Mouse (Mus musculus) lung, postnatal 0 days (tissue): ENCODE results near the gene Babam1. TPM values are rescaled to one million over a fixed set of nuclear protein-coding genes. Genes with fewer than 3 reads are reported as not detected.
"Not testable (repeated sequence)": the region's sequence is repeated elsewhere in the genome, so short reads cannot be mapped to it uniquely, and the experiment has no call there.

Source experiments
- ATAC-seq: fragments of 200-750 bp; cut with Nextera tagmentation; 2 replicates; pipeline ENCODE4 v1.8.0; 2017; ENCODE audit warnings: moderate library complexity
- DNase-seq: peaks from one replicate; pipeline ENCODE4 v3.0.0-alpha.2; 2016; ENCODE audit warnings: low spot score
- H3K27ac ChIP-seq: fragments of 300-500 bp; sonication (generic); 2 replicates; pipeline ENCODE4 v1.5.1; 2014; ENCODE audit warnings: antibody characterized with exemption, mild to moderate bottlenecking, low read length, mixed read lengths
- H3K27me3 ChIP-seq: fragments of 300-500 bp; sonication (generic); replicated peaks from 2 replicates; pipeline ENCODE4 v1.6.1; 2014; ENCODE audit warnings: low read length, mixed read lengths; ENCODE audit not compliant: insufficient read depth
- H3K36me3 ChIP-seq: fragments of 300-500 bp; sonication (generic); 2 replicates; pipeline ENCODE4 v1.6.1; 2014; ENCODE audit warnings: low read length, mixed read lengths; ENCODE audit not compliant: insufficient read depth
- H3K4me1 ChIP-seq: fragments of 300-500 bp; sonication (generic); 2 replicates; pipeline ENCODE4 v1.6.1; 2014; ENCODE audit warnings: antibody characterized with exemption, low read depth, low read length, mixed read lengths; ENCODE audit not compliant: insufficient read depth
- H3K4me2 ChIP-seq: fragments of 300-500 bp; sonication (generic); replicated peaks from 2 replicates; pipeline ENCODE4 v1.6.1; 2014; ENCODE audit warnings: low read depth, mild to moderate bottlenecking, low read length, moderate library complexity, mixed read lengths
- H3K4me3 ChIP-seq: fragments of 300-500 bp; sonication (generic); 2 replicates; pipeline ENCODE4 v1.5.1; 2014; ENCODE audit warnings: low read depth, low read length
- H3K9ac ChIP-seq: fragments of 300-500 bp; sonication (generic); replicated peaks from 2 replicates; pipeline ENCODE4 v1.6.1; 2014; ENCODE audit warnings: low read depth, mild to moderate bottlenecking
- H3K9me3 ChIP-seq: fragments of 300-500 bp; sonication (generic); 2 replicates; pipeline ENCODE4 v1.6.1; 2016; ENCODE audit warnings: low read length, mixed read lengths
- CTCF ChIP-seq: IDR thresholded peaks from 2 replicates; pipeline ENCODE4 v1.5.1; 2016; ENCODE audit warnings: antibody characterized with exemption, mild to moderate bottlenecking
- EP300 ChIP-seq: IDR thresholded peaks from 2 replicates; pipeline ENCODE4 v1.6.1; 2016; ENCODE audit warnings: antibody characterized with exemption, mild to moderate bottlenecking, control low read depth
- WGBS: fragments of 180-500 bp; shearing (Covaris S2); extraction: QIAGEN DNeasy Blood & Tissue Kit; methylation state at CpG from one replicate; pipeline ENCODE4 v1.1.7; 2014; 5-methylcytosine and 5-hydroxymethylcytosine counted together
- polyA plus RNA-seq: library from polyadenylated mRNA; unstranded; fragments of >200 nt; fragmentation: Nextera tagmentation; extraction: Ambion mirVana; gene quantifications from 2 replicates; pipeline ENCODE4 v1.2.1, GENCODE M21; 2015

Gene Babam1
- polyA plus RNA-seq, 1 experiment from 2014 or later: 60.8 TPM

DNA sequence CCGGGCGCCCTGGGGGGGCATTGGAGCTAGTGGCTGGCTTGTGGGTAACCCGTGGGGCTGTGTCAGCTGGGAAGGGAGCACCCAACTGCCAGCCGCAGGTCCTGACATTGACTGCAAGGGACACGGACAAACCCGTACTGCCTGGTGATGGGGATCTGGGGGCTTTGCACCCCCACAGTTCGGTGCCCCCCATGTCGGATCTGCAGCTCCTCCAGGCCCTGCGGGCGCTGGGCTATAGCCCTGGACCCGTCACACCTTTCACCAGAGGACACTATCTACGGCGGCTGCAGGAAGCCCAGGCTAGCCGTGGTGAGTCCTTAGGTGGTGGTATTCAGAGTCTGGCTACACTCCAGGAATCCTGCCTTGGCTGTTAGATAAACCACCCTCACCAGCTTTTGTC is 10.8 kb downstream of the Babam1 start:
- TF ChIP-seq EP300: no peak
- no peak for TF ChIP-seq CTCF
- WGBS: 86% methylated on average over 14 of the region's 14 CpGs
- peaks cover 15% of the 10 kb centered on the region; the same call in 1 of the 2 replicates for H3K4me1 ChIP-seq
- no peak overlapping the region for H3K9ac ChIP-seq
- no peak overlapping the region for H3K4me3 ChIP-seq
- H3K27ac ChIP-seq: no peak overlapping the region
- ATAC-seq (no peak), DNase-seq (no peak)
- H3K36me3 ChIP-seq: no peaks in the 10 kb centered on the region
- H3K27me3 ChIP-seq: no peaks in the 10 kb centered on the region
- no peak overlapping the region for H3K4me2 ChIP-seq
- H3K9me3 ChIP-seq: no peaks in the 10 kb centered on the region

DNA sequence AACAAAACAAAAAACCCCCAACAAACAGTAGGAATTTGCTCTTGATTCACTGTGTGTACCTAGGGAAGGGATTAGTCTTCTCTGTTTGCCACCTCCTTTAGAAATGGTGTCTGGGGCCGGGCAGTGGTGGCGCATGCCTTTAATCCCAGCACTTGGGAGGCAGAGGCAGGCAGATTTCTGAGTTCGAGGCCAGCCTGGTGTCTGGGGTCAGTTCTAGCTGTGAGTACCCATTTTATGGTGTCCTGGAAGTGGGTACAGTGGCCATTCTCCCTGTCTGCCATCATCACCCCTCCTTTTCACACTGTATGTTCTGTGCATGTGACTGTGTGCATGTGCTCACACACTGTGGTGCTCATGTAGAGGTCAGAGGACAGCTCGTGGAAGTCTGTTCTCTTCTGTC is 11.6 kb downstream of the Babam1 start:
- no peak for ATAC-seq
- Histone ChIP-seq H3K27ac (no peak overlapping the region), H3K4me1 (peaks cover 15% of the 10 kb centered on the region; the same call in 1 of the 2 replicates), H3K4me2 (no peak overlapping the region), H3K36me3 (no peaks in the 10 kb centered on the region), H3K9me3 (no peaks in the 10 kb centered on the region), H3K9ac (no peak overlapping the region), H3K27me3 (no peaks in the 10 kb centered on the region), H3K4me3 (no peak overlapping the region)
- WGBS: 93% methylated on average over 4 of the region's 4 CpGs
- no peak for DNase-seq
- no peak for TF ChIP-seq CTCF
- TF ChIP-seq EP300: no peak

DNA sequence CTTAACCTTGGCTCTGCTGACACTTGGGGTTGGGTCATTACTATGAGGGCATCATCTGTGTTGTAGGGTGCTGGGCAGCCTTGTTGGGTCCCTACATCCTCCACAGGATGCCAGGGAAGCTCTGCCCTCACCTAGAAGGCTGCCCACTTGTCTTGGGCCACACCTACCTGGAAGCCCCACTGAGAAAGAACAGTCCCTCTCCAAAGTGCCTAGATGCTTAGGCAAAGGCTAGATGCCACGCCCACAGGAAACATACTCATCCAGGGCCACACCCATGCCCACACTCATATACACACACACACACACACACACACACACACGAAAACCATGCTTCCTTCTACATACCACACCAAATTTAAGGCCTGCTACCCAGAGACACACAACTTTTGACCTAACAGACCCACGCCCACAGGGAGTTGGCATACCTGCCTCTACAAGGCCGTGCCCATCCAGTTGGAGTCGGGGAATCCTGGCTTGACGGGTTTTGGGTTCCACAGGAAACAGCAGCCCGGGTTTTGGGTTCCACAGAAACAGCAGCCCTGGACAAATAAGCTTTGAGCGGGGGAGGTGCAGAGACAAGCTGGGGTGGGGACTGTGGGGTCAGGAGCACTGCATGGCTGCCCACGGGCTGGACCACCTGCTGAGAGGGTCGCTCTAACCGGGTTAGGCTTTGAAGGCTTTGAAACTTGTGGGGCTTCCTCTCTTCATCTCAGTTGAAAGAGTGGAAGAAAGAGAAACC is 15.0 kb downstream of the Babam1 start:
- DNase-seq (no peak), ATAC-seq (no peak)
- Histone ChIP-seq H3K36me3 (no peaks in the 10 kb centered on the region), H3K27ac (no peak overlapping the region), H3K4me2 (no peak overlapping the region), H3K27me3 (no peaks in the 10 kb centered on the region), H3K9ac (no peak overlapping the region), H3K4me3 (no peak overlapping the region), H3K4me1 (peaks cover 4% of the 10 kb centered on the region; the same call in 1 of the 2 replicates), H3K9me3 (no peaks in the 10 kb centered on the region)
- WGBS: 41% methylated on average over 11 of the region's 11 CpGs
- TF ChIP-seq EP300: no peak
- TF ChIP-seq CTCF: no peak

DNA sequence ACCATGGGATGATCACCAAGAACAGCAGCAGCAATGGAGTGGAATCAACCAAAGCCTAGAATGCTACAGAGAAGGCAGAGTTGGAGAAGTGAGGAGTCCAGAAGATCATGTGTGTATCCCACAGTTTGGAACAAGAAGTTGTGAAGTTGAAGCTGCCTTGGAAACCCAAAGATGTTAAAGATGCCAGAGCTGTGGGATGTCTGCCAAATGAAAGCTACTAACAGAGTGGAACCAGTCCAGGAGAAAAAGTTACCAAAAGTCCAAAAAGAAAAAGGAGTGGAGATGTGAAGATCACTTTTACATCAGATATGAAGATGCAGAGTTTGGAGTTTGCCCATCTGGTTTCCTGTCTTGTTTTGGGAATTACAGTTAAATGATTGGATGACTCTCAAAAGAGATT is 25.5 kb downstream of the Babam1 start:
- TF ChIP-seq CTCF (no peak), EP300 (no peak)
- ATAC-seq: no peak
- H3K4me1 ChIP-seq: no peaks in the 10 kb centered on the region
- H3K27me3 ChIP-seq: no peaks in the 10 kb centered on the region
- H3K9me3 ChIP-seq: no peaks in the 10 kb centered on the region
- H3K27ac ChIP-seq: no peak overlapping the region
- H3K9ac ChIP-seq: no peak overlapping the region
- DNase-seq: no peak
- H3K4me2 ChIP-seq: no peak overlapping the region
- no peaks in the 10 kb centered on the region for H3K36me3 ChIP-seq
- no peak overlapping the region for H3K4me3 ChIP-seq

DNA sequence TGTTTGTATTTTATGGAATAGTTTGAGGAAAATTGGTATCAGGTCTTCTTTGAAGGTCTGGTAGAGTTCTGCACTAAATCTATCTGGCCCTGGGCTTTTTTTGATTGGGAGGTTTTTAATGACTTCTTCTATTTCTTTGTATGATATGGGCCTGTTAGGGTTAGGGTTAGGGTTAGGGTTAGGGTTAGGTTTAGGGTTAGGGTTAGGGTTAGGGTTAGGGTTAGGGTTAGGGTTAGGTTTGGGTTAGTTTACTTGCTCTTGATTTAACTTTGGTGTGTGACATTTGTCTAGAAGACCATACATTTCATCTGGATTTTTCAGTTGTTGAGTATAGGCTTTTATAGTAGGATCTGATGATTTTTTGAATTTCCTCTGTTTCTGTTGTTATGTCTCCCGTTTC is 36.3 kb downstream of the Babam1 start:
- H3K27me3 ChIP-seq, H3K4me1 ChIP-seq, DNase-seq, H3K9ac ChIP-seq, H3K4me2 ChIP-seq, H3K4me3 ChIP-seq, ATAC-seq, H3K36me3 ChIP-seq, H3K27ac ChIP-seq, H3K9me3 ChIP-seq: not testable (repeated sequence)
- WGBS: 62% methylated on average over 1 of the region's 1 CpGs

DNA sequence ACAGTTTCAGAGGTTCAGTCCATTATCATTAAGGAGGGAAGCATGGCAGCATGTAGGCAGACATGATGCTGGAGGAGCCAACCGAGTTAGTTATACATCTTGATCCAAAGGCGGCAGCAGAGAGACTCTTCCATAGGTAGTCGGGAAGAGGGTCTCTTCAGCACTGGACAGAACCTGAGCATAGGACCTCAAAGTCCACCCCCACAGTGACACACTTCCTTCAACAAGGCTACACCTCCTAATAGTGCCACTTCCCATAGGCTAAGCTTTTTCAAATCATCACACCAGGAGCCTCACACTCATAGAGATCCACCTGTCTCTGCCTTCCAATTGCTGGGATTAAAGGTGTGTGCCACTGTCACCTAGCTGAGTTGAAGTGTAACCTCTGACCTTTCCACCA is 40.4 kb downstream of the Babam1 start:
- H3K27ac ChIP-seq: no peak overlapping the region
- H3K36me3 ChIP-seq: no peaks in the 10 kb centered on the region
- H3K9ac ChIP-seq: no peak overlapping the region
- TF ChIP-seq EP300: no peak
- TF ChIP-seq CTCF: no peak
- WGBS: 49% methylated on average over 3 of the region's 3 CpGs
- H3K4me1 ChIP-seq: no peaks in the 10 kb centered on the region
- no peak overlapping the region for H3K4me3 ChIP-seq
- H3K4me2 ChIP-seq: no peak overlapping the region
- DNase-seq: no peak
- no peak for ATAC-seq
- 0 out of 2 replicates have a peak, but pooled peaks cover 2% of the 10 kb centered on the region for H3K27me3 ChIP-seq
- H3K9me3 ChIP-seq: no peaks in the 10 kb centered on the region

DNA sequence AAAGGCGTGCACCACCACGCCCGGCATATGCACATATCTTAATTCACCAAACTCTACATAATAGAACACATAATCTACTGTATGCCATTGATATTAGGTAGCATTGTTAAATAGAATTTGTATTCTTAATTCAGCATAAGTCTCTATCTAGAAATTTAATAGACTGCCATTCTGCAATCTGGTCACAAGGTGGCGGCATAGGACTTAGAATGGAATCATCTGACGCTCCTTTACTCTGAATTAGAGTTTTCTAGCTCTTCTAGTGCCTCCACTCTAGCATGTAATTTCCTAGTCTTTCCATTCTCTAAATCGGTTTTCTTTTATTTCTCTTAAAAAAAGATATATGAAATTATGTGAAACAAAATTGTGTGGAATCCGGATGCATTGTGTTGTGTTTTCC is 44.7 kb downstream of the Babam1 start:
- no peak overlapping the region for H3K4me3 ChIP-seq
- peak; percentile 49; the same call in 1 of the 2 replicates for ATAC-seq
- no peaks in the 10 kb centered on the region for H3K36me3 ChIP-seq
- H3K9me3 ChIP-seq: no peaks in the 10 kb centered on the region
- no peak overlapping the region for H3K4me2 ChIP-seq
- H3K27me3 ChIP-seq: 0 out of 2 replicates have a peak, but pooled peaks cover 4% of the 10 kb centered on the region
- TF ChIP-seq CTCF: peak; percentile 86
- TF ChIP-seq EP300: 0 out of 2 replicates have a peak, but pooled peaks have one; percentile 31
- no peaks in the 10 kb centered on the region for H3K4me1 ChIP-seq
- H3K27ac ChIP-seq: no peak overlapping the region
- 1% methylated on average over 7 of the region's 7 CpGs for WGBS
- H3K9ac ChIP-seq: no peak overlapping the region
- DNase-seq: peak; percentile 91
